Mouse (Mus musculus) natural killer cell, adult 2 months (primary cell): ENCODE measurements around the gene Atp2c2.

Source experiments
- DNase-seq, 2 experiments: peaks; one replicate each; pipeline ENCODE4 v3.0.0; 2022; ENCODE audit warnings: low spot score in 2 of 2

Gene Atp2c2

GRCm38 (mm10) chr8:119784676-119785075 is 84.9 kb downstream of the Atp2c2 start:
- DNase-seq: no peak

GRCm38 (mm10) chr8:119785764-119786405 is 86.1 kb downstream of the Atp2c2 start:
- no peak for DNase-seq

- peak; percentile 55 to 68 for DNase-seq
These were observed 87.1 kb downstream of the Atp2c2 start for GRCm38 (mm10) chr8:119786871-119787270.

- DNase-seq: no peak
These were observed 87.5 kb downstream of the Atp2c2 start for GRCm38 (mm10) chr8:119787341-119787740.

- no peak for DNase-seq
These were observed 89.0 kb downstream of the Atp2c2 start for GRCm38 (mm10) chr8:119788607-119789381.

GRCm38 (mm10) chr8:119789581-119789980 is 89.8 kb downstream of the Atp2c2 start:
- DNase-seq: no peak

- DNase-seq: no peak
These were observed 92.2 kb downstream of the Atp2c2 start for GRCm38 (mm10) chr8:119791804-119792704.

- DNase-seq: no peak
These were observed 94.9 kb downstream of the Atp2c2 start for GRCm38 (mm10) chr8:119794689-119795088.

- DNase-seq: no peak
These were observed 95.8 kb downstream of the Atp2c2 start for GRCm38 (mm10) chr8:119795651-119796050.

- peak; percentile 69 to 78 for DNase-seq
These were observed 98.6 kb downstream of the Atp2c2 start for GRCm38 (mm10) chr8:119798170-119798964.

- no peak for DNase-seq
These were observed 99.1 kb downstream of the Atp2c2 start for GRCm38 (mm10) chr8:119798965-119799264.

- DNase-seq: no peak
These were observed 101.4 kb downstream of the Atp2c2 start for GRCm38 (mm10) chr8:119801168-119801567.

GRCm38 (mm10) chr8:119802592-119802991 is 102.8 kb downstream of the Atp2c2 start:
- no peak for DNase-seq

GRCm38 (mm10) chr8:119805275-119805674 is 105.5 kb downstream of the Atp2c2 start:
- DNase-seq: no peak

- DNase-seq: peak in 1 of 2 experiments; percentile 69
These were observed 106.8 kb downstream of the Atp2c2 start for GRCm38 (mm10) chr8:119806422-119807263.
